Mouse (Mus musculus): ENCODE measurements around the gene Golga5. TPM values are rescaled to one million over a fixed set of nuclear protein-coding genes. Genes with fewer than 3 reads are reported as not detected.

Golga5 gene
- total and polyA plus RNA-seq, 3 experiments, result 25.9 to 29.3 TPM; not detected in 1

- no peak overlapping the region for H3K27ac ChIP-seq (ENCODE audit: control insufficient read depth, low read depth, low read length)
- H3K9me3 ChIP-seq (replicated peaks; ENCODE audit: insufficient read depth, low read length), result no peaks in the 10 kb centered on the region
- H3K9ac ChIP-seq (ENCODE audit: control insufficient read depth, low read depth, low read length, poor library complexity, severe bottlenecking), result no peak overlapping the region
- no peak for TF ChIP-seq ZC3H11A (IDR thresholded peaks at IDR 0.05; ENCODE audit: low read depth, low read length)
- no peak for TF ChIP-seq E2F4 (IDR thresholded peaks at IDR 0.05; ENCODE audit: borderline replicate concordance, low read depth, low read length)
- TF ChIP-seq TAL1 (IDR thresholded peaks at IDR 0.05; ENCODE audit: low read length), result no peak
- TF ChIP-seq POLR2AphosphoS2 (IDR thresholded peaks at IDR 0.05; ENCODE audit: low read length), result no peak
- no peak for TF ChIP-seq ZKSCAN1 (IDR thresholded peaks at IDR 0.05; ENCODE audit: low read depth, low read length)
- TF ChIP-seq TBP (IDR thresholded peaks at IDR 0.05; ENCODE audit: low read depth, low read length), result no peak
- no peak for TF ChIP-seq JUND (IDR thresholded peaks at IDR 0.05; ENCODE audit: low read depth, low read length)
- no peak for TF ChIP-seq TCF12 (IDR thresholded peaks at IDR 0.05; ENCODE audit: low read depth, low read length)
- TF ChIP-seq MYB (IDR thresholded peaks at IDR 0.05; ENCODE audit: low read depth, low read length), result no peak
- no peak for TF ChIP-seq EP300 (IDR thresholded peaks at IDR 0.05; ENCODE audit: low read depth in 1 of 2, low read length in 2 of 2)
- no peak for TF ChIP-seq POLR2A (IDR thresholded peaks at IDR 0.05; ENCODE audit: control insufficient read depth in 1 of 2, insufficient read depth in 1 of 2, low read depth in 1 of 2, low read length in 2 of 2, poor library complexity in 1 of 2)
- TF ChIP-seq MAX (IDR thresholded peaks at IDR 0.05; ENCODE audit: low read length), result no peak
- no peak for TF ChIP-seq MEF2A (IDR thresholded peaks at IDR 0.05; ENCODE audit: extremely low read depth, insufficient replicate concordance, low read depth, low read length, poor library complexity, severe bottlenecking)
- TF ChIP-seq RCOR1 (IDR thresholded peaks at IDR 0.05; ENCODE audit: low read depth, low read length), result no peak
- TF ChIP-seq SMC3 (IDR thresholded peaks at IDR 0.05; ENCODE audit: low read depth, low read length), result no peak
- H3K79me2 ChIP-seq (ENCODE audit: control insufficient read depth, insufficient read depth, low read length, poor library complexity), result no peaks in the 10 kb centered on the region
- no peak for DNase-seq (ENCODE audit: low read depth, low spot score)
- H3K27me3 ChIP-seq (ENCODE audit: control insufficient read depth in 1 of 2, insufficient read depth in 2 of 2, low read length in 2 of 2), result peaks cover 0 to 2% of the 10 kb centered on the region in 2 experiments; a peak in 1 of 4 replicates
- no peak overlapping the region for H3K4me3 ChIP-seq (ENCODE audit: control insufficient read depth in 1 of 2, insufficient read depth in 1 of 2, low read depth in 2 of 2, low read length in 2 of 2)
- H3K36me3 ChIP-seq (ENCODE audit: control insufficient read depth in 1 of 2, insufficient read depth in 2 of 2, low read length in 2 of 2), result peaks cover 0 to 4% of the 10 kb centered on the region in 2 experiments; a peak in 2 of 4 replicates
- peaks cover 2 to 5% of the 10 kb centered on the region in 2 experiments; a peak in 3 of 4 replicates for H3K4me1 ChIP-seq (ENCODE audit: control insufficient read depth in 1 of 2, insufficient read depth in 2 of 2, low read length in 2 of 2)
These were observed 59.1 kb downstream of the Golga5 start for GRCm38 (mm10) chr12:102527989-102528388.

GRCm38 (mm10) chr12:102535796-102536195, 66.9 kb downstream of the Golga5 start:
- H3K27ac ChIP-seq (ENCODE audit: control insufficient read depth, low read depth, low read length), result no peak overlapping the region
- TF ChIP-seq GATA1 (IDR thresholded peaks at IDR 0.05; ENCODE audit: low read depth, low read length), result no peak
- no peak for TF ChIP-seq GABPA (IDR thresholded peaks at IDR 0.05; ENCODE audit: low read depth, low read length)
- no peak for TF ChIP-seq TCF12 (IDR thresholded peaks at IDR 0.05; ENCODE audit: low read depth, low read length)
- TF ChIP-seq USF1 (IDR thresholded peaks at IDR 0.05; ENCODE audit: low read depth, low read length), result no peak
- TF ChIP-seq ZC3H11A (IDR thresholded peaks at IDR 0.05; ENCODE audit: low read depth, low read length), result no peak
- TF ChIP-seq MYC (IDR thresholded peaks at IDR 0.05; ENCODE audit: low read depth, low read length), result no peak
- peaks cover 0 to 4% of the 10 kb centered on the region in 2 experiments; a peak in 1 of 4 replicates for H3K4me1 ChIP-seq (ENCODE audit: control insufficient read depth in 1 of 2, insufficient read depth in 2 of 2, low read length in 2 of 2)
- H3K27me3 ChIP-seq (ENCODE audit: control insufficient read depth in 1 of 2, insufficient read depth in 2 of 2, low read length in 2 of 2), result no peaks in the 10 kb centered on the region; a peak in 1 of 4 replicates
- no peak overlapping the region for H3K4me3 ChIP-seq (ENCODE audit: control insufficient read depth in 1 of 2, insufficient read depth in 1 of 2, low read depth in 2 of 2, low read length in 2 of 2)
- no peaks in the 10 kb centered on the region for H3K9me3 ChIP-seq (replicated peaks; ENCODE audit: insufficient read depth, low read length)
- DNase-seq (ENCODE audit: low read depth, low spot score), result no peak
- no peak overlapping the region for H3K9ac ChIP-seq (ENCODE audit: control insufficient read depth, low read depth, low read length, poor library complexity, severe bottlenecking)
- no peaks in the 10 kb centered on the region for H3K79me2 ChIP-seq (ENCODE audit: control insufficient read depth, insufficient read depth, low read length, poor library complexity)
- H3K36me3 ChIP-seq (ENCODE audit: control insufficient read depth in 1 of 2, insufficient read depth in 2 of 2, low read length in 2 of 2), result peaks cover 0 to 3% of the 10 kb centered on the region in 2 experiments; a peak in 2 of 4 replicates
